Mouse (Mus musculus) thymus, adult 2 months (tissue): ENCODE results near the gene Gm29797. TPM values are rescaled to one million over a fixed set of nuclear protein-coding genes. Genes with fewer than 3 reads are reported as not detected.

Experiments used
- DNase-seq: peaks from one replicate; pipeline ENCODE4 v3.0.0; 2021
- H3K27ac ChIP-seq: fragments of 200-500 bp; 2 replicates; pipeline ENCODE4 v1.5.1; 2012; ENCODE audit warnings: low read length, control low read depth; ENCODE audit not compliant: control insufficient read depth, insufficient read depth
- H3K27me3 ChIP-seq: fragments of 200-500 bp; 2 replicates; pipeline ENCODE4 v1.6.1; 2012; ENCODE audit warnings: mild to moderate bottlenecking, low read length, moderate library complexity, mixed read lengths; ENCODE audit not compliant: control insufficient read depth, insufficient read depth
- H3K36me3 ChIP-seq: fragments of 200-500 bp; 2 replicates; pipeline ENCODE4 v1.6.1; 2012; ENCODE audit warnings: mild to moderate bottlenecking, low read length, moderate library complexity; ENCODE audit not compliant: control insufficient read depth, insufficient read depth
- H3K4me1 ChIP-seq: fragments of 200-500 bp; replicated peaks from 2 replicates; pipeline ENCODE4 v1.6.1; 2012; ENCODE audit warnings: low read length; ENCODE audit not compliant: control insufficient read depth, insufficient read depth
- H3K4me3 ChIP-seq: fragments of 200-500 bp; 2 replicates; pipeline ENCODE4 v1.5.1; 2012; ENCODE audit warnings: mild to moderate bottlenecking, low read length, control low read depth, moderate library complexity; ENCODE audit not compliant: control insufficient read depth, insufficient read depth
- CTCF ChIP-seq: fragments of 200-500 bp; IDR thresholded peaks from 2 replicates; pipeline ENCODE4 v1.5.1; 2012; ENCODE audit warnings: mild to moderate bottlenecking, control low read depth, low read length, moderate library complexity, borderline replicate concordance; ENCODE audit not compliant: control insufficient read depth, poor library complexity, insufficient read depth; ENCODE audit errors: extremely low read depth
- POLR2A ChIP-seq: fragments of 200-500 bp; IDR thresholded peaks from 2 replicates; pipeline ENCODE4 v1.6.1; 2012; ENCODE audit warnings: mild to moderate bottlenecking, low read length, control low read depth, moderate library complexity; ENCODE audit not compliant: control insufficient read depth, poor library complexity, insufficient read depth; ENCODE audit errors: extremely low read depth
- WGBS: fragments of 180-500 bp; shearing (Covaris S2); methylation state at CpG from one replicate; pipeline ENCODE4 v1.1.7; 2018; 5-methylcytosine and 5-hydroxymethylcytosine counted together
- polyA plus RNA-seq: library from polyadenylated mRNA; depleted of rRNA; stranded (reverse); fragments of >200 nt; gene quantifications from 2 replicates; pipeline ENCODE4 v1.2.3, GENCODE M21; 2012

The Gm29797 gene
- polyA plus RNA-seq, 1 experiment = 1.0 TPM

- TF ChIP-seq POLR2A (no peak), CTCF (no peak)
- no peaks in the 10 kb centered on the region for H3K4me1 ChIP-seq
- H3K27ac ChIP-seq = no peak overlapping the region
- peak; percentile 45 for DNase-seq
- peaks cover 69% of the 10 kb centered on the region for H3K36me3 ChIP-seq
- WGBS = 92% methylated on average over 2 of the region's 2 CpGs
- no peak overlapping the region for H3K4me3 ChIP-seq
- H3K27me3 ChIP-seq = no peaks in the 10 kb centered on the region
Observed at GRCm38 (mm10) chr2:181644361-181644760, 12.5 kb upstream of the Gm29797 start.

GRCm38 (mm10) chr2:181645666-181646065, 11.2 kb upstream of the Gm29797 start:
- 98% methylated on average over 3 of the region's 3 CpGs for whole genome bisulfite sequencing
- H3K4me1 ChIP-seq = no peaks in the 10 kb centered on the region
- H3K4me3 ChIP-seq = no peak overlapping the region
- no peak overlapping the region for H3K27ac ChIP-seq
- DNase-seq = no peak
- H3K36me3 ChIP-seq = peaks cover 69% of the 10 kb centered on the region
- TF ChIP-seq CTCF (no peak), POLR2A (no peak)
- no peaks in the 10 kb centered on the region for H3K27me3 ChIP-seq

- 97% methylated on average over 6 of the region's 6 CpGs for WGBS
- Histone ChIP-seq H3K4me1 (no peaks in the 10 kb centered on the region), H3K27me3 (no peaks in the 10 kb centered on the region), H3K36me3 (peaks cover 63% of the 10 kb centered on the region), H3K4me3 (no peak overlapping the region), H3K27ac (no peak overlapping the region)
- TF ChIP-seq CTCF (no peak), POLR2A (no peak)
- no peak for DNase-seq
Observed at GRCm38 (mm10) chr2:181646626-181647472, 10.0 kb upstream of the Gm29797 start.

GRCm38 (mm10) chr2:181648926-181649325, 7.9 kb upstream of the Gm29797 start:
- no peak for TF ChIP-seq POLR2A
- no peak for TF ChIP-seq CTCF
- H3K27ac ChIP-seq = no peak overlapping the region
- DNase-seq = no peak
- no peaks in the 10 kb centered on the region for H3K4me1 ChIP-seq
- no peaks in the 10 kb centered on the region for H3K27me3 ChIP-seq
- no peak overlapping the region for H3K4me3 ChIP-seq
- 97% methylated on average over 10 of the region's 10 CpGs for WGBS
- H3K36me3 ChIP-seq = peaks cover 65% of the 10 kb centered on the region

GRCm38 (mm10) chr2:181653065-181653464, 3.8 kb upstream of the Gm29797 start:
- H3K36me3 ChIP-seq = peaks cover 58% of the 10 kb centered on the region
- H3K4me3 ChIP-seq = no peak overlapping the region
- TF ChIP-seq CTCF (no peak), POLR2A (no peak)
- no peaks in the 10 kb centered on the region for H3K4me1 ChIP-seq
- no peaks in the 10 kb centered on the region for H3K27me3 ChIP-seq
- no peak overlapping the region for H3K27ac ChIP-seq
- no peak for DNase-seq

- Histone ChIP-seq H3K36me3 (peaks cover 54% of the 10 kb centered on the region), H3K4me3 (no peak overlapping the region), H3K27ac (no peak overlapping the region), H3K4me1 (no peaks in the 10 kb centered on the region), H3K27me3 (no peaks in the 10 kb centered on the region)
- TF ChIP-seq POLR2A (no peak), CTCF (no peak)
- no peak for DNase-seq
- 83% methylated on average over 1 of the region's 1 CpGs for WGBS
Observed at GRCm38 (mm10) chr2:181653523-181653922, 3.3 kb upstream of the Gm29797 start.
